ENCODE assay signal across 8 mouse cellular contexts in genomic region chr17:43016371-43017331, GRCm38 (mm10). TPM values are rescaled to one million over a fixed set of nuclear protein-coding genes. Genes with fewer than 3 reads are reported as not detected.
A peak's percentile ranks its signal among the peaks of the same experiment; 100 is the strongest.
DNase-seq lines count a peak whose midpoint lies in the region; ATAC-seq lines count a peak whose summit lies in the region.

Tnfrsf21 (plus strand) TSS chr17:43016555.

- under 1% methylated on average over 79 of the region's 80 CpGs for WGBS in forebrain, embryonic 11.5 days
- WGBS in heart, embryonic 15.5 days, result under 1% methylated on average over 79 of the region's 80 CpGs
- under 1% methylated on average over 80 of the region's 80 CpGs for WGBS in liver, embryonic 13.5 days (ENCODE audit: insufficient replicate concordance)
- under 1% methylated on average over 80 of the region's 80 CpGs for WGBS in stomach, embryonic 14.5 days

- no peaks in the 10 kb centered on the region for H3K9me3 ChIP-seq in forebrain, embryonic 11.5 days (ENCODE audit: control insufficient read depth, low read length)
- H3K9me3 ChIP-seq in heart, embryonic 15.5 days (replicated peaks), result no peaks in the 10 kb centered on the region
- H3K9me3 ChIP-seq in liver, embryonic 13.5 days (replicated peaks), result no peaks in the 10 kb centered on the region
- H3K9me3 ChIP-seq in stomach, embryonic 14.5 days (ENCODE audit: control insufficient read depth, low read depth, low read length), result no peaks in the 10 kb centered on the region

- H3K27me3 ChIP-seq in forebrain, embryonic 11.5 days (ENCODE audit: control insufficient read depth, insufficient read depth, low read length), result no peaks in the 10 kb centered on the region
- peaks cover 24% of the 10 kb centered on the region for H3K27me3 ChIP-seq in heart, embryonic 15.5 days
- H3K27me3 ChIP-seq in liver, embryonic 13.5 days, result 0 out of 2 replicates have a peak, but pooled peaks cover 6% of the 10 kb centered on the region
- no peaks in the 10 kb centered on the region for H3K27me3 ChIP-seq in stomach, embryonic 14.5 days (ENCODE audit: control insufficient read depth, insufficient read depth, low read length)

- H3K27ac ChIP-seq in forebrain, embryonic 11.5 days (ENCODE audit: low read depth, low read length), result peak within 1 kb of the TSS; percentile 68
- H3K27ac ChIP-seq in heart, embryonic 15.5 days, result peak within 1 kb of the TSS; percentile 53
- peak within 1 kb of the TSS; percentile 90 for H3K27ac ChIP-seq in liver, embryonic 13.5 days
- peak within 1 kb of the TSS; percentile 75 for H3K27ac ChIP-seq in stomach, embryonic 14.5 days (ENCODE audit: low read length)

- H3K4me3 ChIP-seq in forebrain, embryonic 11.5 days (ENCODE audit: low read depth, low read length), result peak within 1 kb of the TSS; percentile 79
- H3K4me3 ChIP-seq in heart, embryonic 15.5 days, result peak within 1 kb of the TSS; percentile 65
- H3K4me3 ChIP-seq in liver, embryonic 13.5 days (replicated peaks), result peak within 1 kb of the TSS; percentile 97
- H3K4me3 ChIP-seq in stomach, embryonic 14.5 days (ENCODE audit: low read depth, low read length), result peak within 1 kb of the TSS; percentile 75

- H3K9ac ChIP-seq in forebrain, embryonic 11.5 days (ENCODE audit: low read length), result peak within 1 kb of the TSS; percentile 91
- H3K9ac ChIP-seq in heart, embryonic 15.5 days, result peak within 1 kb of the TSS; percentile 65
- H3K9ac ChIP-seq in liver, embryonic 13.5 days, result peak within 1 kb of the TSS; percentile 98
- H3K9ac ChIP-seq in stomach, embryonic 14.5 days (replicated peaks; ENCODE audit: low read depth, low read length), result peak within 1 kb of the TSS; percentile 67

- DNase-seq in CD4-positive, CD25-positive, alpha-beta regulatory T cell, adult 2 months (ENCODE audit: low read depth, low spot score), result peak; percentile 53
- peak; percentile 92 for DNase-seq in c-Kit-positive CD71-positive TER-119-positive erythroid progenitor cells, embryonic 14.5 days (ENCODE audit: low spot score)
- DNase-seq in forebrain, embryonic 11.5 days (ENCODE audit: low spot score), result peak; percentile 95
- peak; percentile 93 to 96 for DNase-seq in kidney, postnatal 25 days
- peak; percentile 90 for DNase-seq in liver, embryonic 13.5 days
- DNase-seq in natural killer cell, adult 2 months (ENCODE audit: low spot score in 2 of 2), result peak; percentile 35 to 71

- peak within 1 kb of the TSS; percentile 69 for H3K4me2 ChIP-seq in forebrain, embryonic 11.5 days (ENCODE audit: low read depth, low read length, severe bottlenecking)
- H3K4me2 ChIP-seq in heart, embryonic 15.5 days, result peak within 1 kb of the TSS; percentile 94
- H3K4me2 ChIP-seq in liver, embryonic 13.5 days, result peak within 1 kb of the TSS; percentile 86
- H3K4me2 ChIP-seq in stomach, embryonic 14.5 days (replicated peaks; ENCODE audit: low read depth, low read length), result peak within 1 kb of the TSS; percentile 88

- no peaks in the 10 kb centered on the region for H3K36me3 ChIP-seq in forebrain, embryonic 11.5 days (ENCODE audit: control insufficient read depth, insufficient read depth, low read length)
- no peaks in the 10 kb centered on the region for H3K36me3 ChIP-seq in heart, embryonic 15.5 days
- peaks cover 25% of the 10 kb centered on the region for H3K36me3 ChIP-seq in liver, embryonic 13.5 days
- H3K36me3 ChIP-seq in stomach, embryonic 14.5 days (ENCODE audit: control insufficient read depth, insufficient read depth, low read length), result no peaks in the 10 kb centered on the region

- H3K4me1 ChIP-seq in forebrain, embryonic 11.5 days (replicated peaks; ENCODE audit: control insufficient read depth, insufficient read depth, low read length), result no peaks in the 10 kb centered on the region; the same call in 1 of the 2 replicates
- H3K4me1 ChIP-seq in heart, embryonic 15.5 days (replicated peaks), result peaks cover 8% of the 10 kb centered on the region; the same call in 1 of the 2 replicates
- H3K4me1 ChIP-seq in liver, embryonic 13.5 days (replicated peaks), result peaks cover 46% of the 10 kb centered on the region
- H3K4me1 ChIP-seq in stomach, embryonic 14.5 days (ENCODE audit: control insufficient read depth, insufficient read depth, low read length), result 0 out of 2 replicates have a peak, but pooled peaks cover 2% of the 10 kb centered on the region

- peak; percentile 96 for ATAC-seq in forebrain, embryonic 11.5 days (replicated peaks; ENCODE audit: low FRiP score)
- peak; percentile 90 for ATAC-seq in heart, embryonic 15.5 days (replicated peaks; ENCODE audit: insufficient number of reproducible peaks, insufficient read depth, low FRiP score, low read depth)
- ATAC-seq in liver, embryonic 13.5 days (ENCODE audit: low read depth), result peak; percentile 88
- peak; percentile 92 for ATAC-seq in stomach, embryonic 14.5 days (ENCODE audit: insufficient number of reproducible peaks, insufficient read depth, low FRiP score, low read depth)

RNA-seq across cellular contexts. Expression of gene Tnfrsf21, which starts in this region (rescaled TPM):
- 33.4 and 35.3 TPM in 2 replicates for polyA plus RNA-seq in forebrain, embryonic 11.5 days (2014; fragmentation: Nextera tagmentation; extraction: Ambion mirVana)
- 9.4 and 14.4 TPM in 2 replicates for polyA plus RNA-seq in heart, embryonic 15.5 days (2015; fragmentation: Nextera tagmentation; extraction: Ambion mirVana)
- polyA plus RNA-seq in liver, embryonic 13.5 days (2015; fragmentation: Nextera tagmentation; extraction: Ambion mirVana), result 25.6 and 28.7 TPM in 2 replicates
- polyA plus RNA-seq in stomach, embryonic 14.5 days (2014; fragmentation: Nextera tagmentation; extraction: Ambion mirVana), result 30.4 and 31.2 TPM in 2 replicates

Comparison
In these comparisons a context has a peak if more than half of its experiments do, and no peak if none do; other contexts are left out.
1. Peak in every context shown above with its lines: DNase-seq, ATAC-seq, H3K4me3 ChIP-seq and H3K27ac ChIP-seq.